Mouse (Mus musculus): ENCODE measurements around the gene Ssbp3.

Ssbp3 gene

GRCm38 (mm10) chr4:106908950-106909751, 1.4 kb upstream of the Ssbp3 start:
- Histone ChIP-seq H3K27me3 (ENCODE audit: insufficient read depth, low read length) (peaks cover 13% of the 10 kb centered on the region), H3K4me3 (replicated peaks; ENCODE audit: low read length) (peak overlapping the region; percentile 93), H3K4me1 (replicated peaks; ENCODE audit: low read depth, low read length) (peaks cover 65% of the 10 kb centered on the region), H3K36me3 (ENCODE audit: insufficient read depth, low read length) (peaks cover 10% of the 10 kb centered on the region), H3K9me3 (ENCODE audit: low read length) (no peaks in the 10 kb centered on the region)
- TF ChIP-seq CTCF (conservative IDR thresholded peaks at IDR 0.05; ENCODE audit: low read length) = no peak
- no peak for TF ChIP-seq POU5F1 (IDR thresholded peaks at IDR 0.05; ENCODE audit: borderline replicate concordance, low read length)
- TF ChIP-seq NANOG (IDR thresholded peaks at IDR 0.05; ENCODE audit: borderline replicate concordance, low read length) = no peak

GRCm38 (mm10) chr4:106909797-106910196, 704 bp upstream of the Ssbp3 start:
- TF ChIP-seq NANOG (IDR thresholded peaks at IDR 0.05; ENCODE audit: borderline replicate concordance, low read length) (no peak), CTCF (conservative IDR thresholded peaks at IDR 0.05; ENCODE audit: low read length) (no peak), POU5F1 (IDR thresholded peaks at IDR 0.05; ENCODE audit: borderline replicate concordance, low read length) (no peak)
- Histone ChIP-seq H3K9me3 (ENCODE audit: low read length) (no peaks in the 10 kb centered on the region), H3K36me3 (ENCODE audit: insufficient read depth, low read length) (peaks cover 16% of the 10 kb centered on the region), H3K4me3 (replicated peaks; ENCODE audit: low read length) (peak overlapping the region; percentile 93), H3K4me1 (replicated peaks; ENCODE audit: low read depth, low read length) (peaks cover 69% of the 10 kb centered on the region), H3K27me3 (ENCODE audit: insufficient read depth, low read length) (peaks cover 13% of the 10 kb centered on the region)

- TF ChIP-seq POU5F1 (IDR thresholded peaks at IDR 0.05; ENCODE audit: borderline replicate concordance, low read length) = no peak
- TF ChIP-seq CTCF (conservative IDR thresholded peaks at IDR 0.05; ENCODE audit: low read length) = no peak
- no peak for TF ChIP-seq NANOG (IDR thresholded peaks at IDR 0.05; ENCODE audit: borderline replicate concordance, low read length)
- Histone ChIP-seq H3K27me3 (ENCODE audit: insufficient read depth, low read length) (peaks cover 13% of the 10 kb centered on the region), H3K4me3 (replicated peaks; ENCODE audit: low read length) (peak overlapping the region; percentile 93), H3K9me3 (ENCODE audit: low read length) (no peaks in the 10 kb centered on the region), H3K4me1 (replicated peaks; ENCODE audit: low read depth, low read length) (peaks cover 65% of the 10 kb centered on the region), H3K36me3 (ENCODE audit: insufficient read depth, low read length) (peaks cover 31% of the 10 kb centered on the region)
Measured at GRCm38 (mm10) chr4:106911246-106911801, 823 bp downstream of the Ssbp3 start.

- Histone ChIP-seq H3K27me3 (ENCODE audit: insufficient read depth, low read length) (peaks cover 13% of the 10 kb centered on the region), H3K9me3 (ENCODE audit: low read length) (no peaks in the 10 kb centered on the region)
- TF ChIP-seq CTCF (conservative IDR thresholded peaks at IDR 0.05; ENCODE audit: low read length) = no peak
- no peak for TF ChIP-seq NANOG (IDR thresholded peaks at IDR 0.05; ENCODE audit: borderline replicate concordance, low read length)
- no peak for TF ChIP-seq POU5F1 (IDR thresholded peaks at IDR 0.05; ENCODE audit: borderline replicate concordance, low read length)
Measured at GRCm38 (mm10) chr4:106911951-106912688, 1.6 kb downstream of the Ssbp3 start.

GRCm38 (mm10) chr4:106912689-106913041, 2.2 kb downstream of the Ssbp3 start:
- peaks cover 52% of the 10 kb centered on the region for H3K4me1 ChIP-seq (replicated peaks; ENCODE audit: low read depth, low read length)
- H3K27me3 ChIP-seq (ENCODE audit: insufficient read depth, low read length) = peaks cover 13% of the 10 kb centered on the region
- TF ChIP-seq POU5F1 (IDR thresholded peaks at IDR 0.05; ENCODE audit: borderline replicate concordance, low read length) = no peak
- no peak for TF ChIP-seq NANOG (IDR thresholded peaks at IDR 0.05; ENCODE audit: borderline replicate concordance, low read length)
- TF ChIP-seq CTCF (conservative IDR thresholded peaks at IDR 0.05; ENCODE audit: low read length) = no peak

More at GRCm38 (mm10) chr4:106911951-106912688, 1.6 kb downstream of the Ssbp3 start:
- H3K36me3 ChIP-seq (ENCODE audit: insufficient read depth, low read length) = peaks cover 39% of the 10 kb centered on the region
- H3K4me3 ChIP-seq (replicated peaks; ENCODE audit: low read length) = peak overlapping the region; percentile 93
- peaks cover 57% of the 10 kb centered on the region for H3K4me1 ChIP-seq (replicated peaks; ENCODE audit: low read depth, low read length)

GRCm38 (mm10) chr4:106913411-106914049, 3.0 kb downstream of the Ssbp3 start:
- Histone ChIP-seq H3K9me3 (ENCODE audit: low read length) (no peaks in the 10 kb centered on the region), H3K36me3 (ENCODE audit: insufficient read depth, low read length) (peaks cover 53% of the 10 kb centered on the region), H3K4me3 (replicated peaks; ENCODE audit: low read length) (no peak overlapping the region), H3K27me3 (ENCODE audit: insufficient read depth, low read length) (peaks cover 13% of the 10 kb centered on the region), H3K4me1 (replicated peaks; ENCODE audit: low read depth, low read length) (peaks cover 43% of the 10 kb centered on the region)
- TF ChIP-seq NANOG (IDR thresholded peaks at IDR 0.05; ENCODE audit: borderline replicate concordance, low read length) (no peak), POU5F1 (IDR thresholded peaks at IDR 0.05; ENCODE audit: borderline replicate concordance, low read length) (no peak), CTCF (conservative IDR thresholded peaks at IDR 0.05; ENCODE audit: low read length) (no peak)

More at GRCm38 (mm10) chr4:106912689-106913041, 2.2 kb downstream of the Ssbp3 start:
- H3K4me3 ChIP-seq (replicated peaks; ENCODE audit: low read length) = peak overlapping the region; percentile 93
- H3K9me3 ChIP-seq (ENCODE audit: low read length) = no peaks in the 10 kb centered on the region
- peaks cover 45% of the 10 kb centered on the region for H3K36me3 ChIP-seq (ENCODE audit: insufficient read depth, low read length)

GRCm38 (mm10) chr4:106915265-106915664, 4.8 kb downstream of the Ssbp3 start:
- H3K27me3 ChIP-seq (ENCODE audit: insufficient read depth, low read length) = peaks cover 13% of the 10 kb centered on the region
- H3K9me3 ChIP-seq (ENCODE audit: low read length) = no peaks in the 10 kb centered on the region
- peaks cover 27% of the 10 kb centered on the region for H3K4me1 ChIP-seq (replicated peaks; ENCODE audit: low read depth, low read length)
- H3K4me3 ChIP-seq (replicated peaks; ENCODE audit: low read length) = no peak overlapping the region
- H3K36me3 ChIP-seq (ENCODE audit: insufficient read depth, low read length) = peaks cover 69% of the 10 kb centered on the region
- TF ChIP-seq POU5F1 (IDR thresholded peaks at IDR 0.05; ENCODE audit: borderline replicate concordance, low read length) (no peak), CTCF (conservative IDR thresholded peaks at IDR 0.05; ENCODE audit: low read length) (no peak), NANOG (IDR thresholded peaks at IDR 0.05; ENCODE audit: borderline replicate concordance, low read length) (no peak)

GRCm38 (mm10) chr4:106918263-106918662, 7.8 kb downstream of the Ssbp3 start:
- H3K4me1 ChIP-seq (replicated peaks; ENCODE audit: low read depth, low read length) = peaks cover 42% of the 10 kb centered on the region
- TF ChIP-seq POU5F1 (IDR thresholded peaks at IDR 0.05; ENCODE audit: borderline replicate concordance, low read length) (no peak), NANOG (IDR thresholded peaks at IDR 0.05; ENCODE audit: borderline replicate concordance, low read length) (no peak), CTCF (conservative IDR thresholded peaks at IDR 0.05; ENCODE audit: low read length) (no peak)
- H3K9me3 ChIP-seq (ENCODE audit: low read length) = no peaks in the 10 kb centered on the region
- H3K36me3 ChIP-seq (ENCODE audit: insufficient read depth, low read length) = peaks cover 94% of the 10 kb centered on the region
- H3K4me3 ChIP-seq (replicated peaks; ENCODE audit: low read length) = no peak overlapping the region
- peaks cover 1% of the 10 kb centered on the region; the same call in 1 of the 2 replicates for H3K27me3 ChIP-seq (ENCODE audit: insufficient read depth, low read length)

All from E14TG2a.4 (cell line).